Mouse (Mus musculus): ENCODE measurements at regions not wholly inside any gene's neighbourhood (a gene's known extent, or its start where the extent isn't known, plus 50 kb on each side); places are given as distances from the start of the nearest gene placed in this dataset.
A peak's percentile ranks its signal among the peaks of the same experiment; 100 is the strongest.

DNA sequence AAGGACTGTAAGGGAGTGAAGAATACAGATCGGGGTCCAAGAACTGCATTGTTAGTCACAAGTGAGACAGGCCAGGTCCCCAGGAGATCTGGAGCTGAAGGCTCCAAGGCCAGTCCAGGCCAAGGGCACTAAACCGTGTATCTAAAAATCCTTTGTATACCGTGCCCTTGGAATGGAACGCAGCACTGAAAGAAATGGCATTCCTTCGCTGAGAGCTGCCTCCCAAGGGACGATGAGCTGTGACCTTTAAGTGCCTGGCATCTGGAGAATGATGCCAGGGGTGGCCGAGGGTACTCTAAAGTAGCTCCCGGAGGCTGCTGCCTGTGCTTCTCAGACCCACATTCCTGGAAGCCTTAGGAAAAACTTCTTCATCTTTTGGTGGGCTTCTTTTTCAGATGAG, 76.0 kb upstream of the Pkn2 start:
- no peak overlapping the region for H3K4me2 ChIP-seq (replicated peaks)
- H3K9ac ChIP-seq (replicated peaks), result no peak overlapping the region
- no peaks in the 10 kb centered on the region for H3K36me3 ChIP-seq
- H3K27ac ChIP-seq, result no peak overlapping the region
- WGBS, result 83% methylated on average over 8 of the region's 8 CpGs
- H3K27me3 ChIP-seq, result no peaks in the 10 kb centered on the region
- no peak overlapping the region for H3K4me3 ChIP-seq (replicated peaks)
- no peaks in the 10 kb centered on the region for H3K4me1 ChIP-seq (replicated peaks)
- H3K9me3 ChIP-seq, result no peaks in the 10 kb centered on the region
- no peak for ATAC-seq

DNA sequence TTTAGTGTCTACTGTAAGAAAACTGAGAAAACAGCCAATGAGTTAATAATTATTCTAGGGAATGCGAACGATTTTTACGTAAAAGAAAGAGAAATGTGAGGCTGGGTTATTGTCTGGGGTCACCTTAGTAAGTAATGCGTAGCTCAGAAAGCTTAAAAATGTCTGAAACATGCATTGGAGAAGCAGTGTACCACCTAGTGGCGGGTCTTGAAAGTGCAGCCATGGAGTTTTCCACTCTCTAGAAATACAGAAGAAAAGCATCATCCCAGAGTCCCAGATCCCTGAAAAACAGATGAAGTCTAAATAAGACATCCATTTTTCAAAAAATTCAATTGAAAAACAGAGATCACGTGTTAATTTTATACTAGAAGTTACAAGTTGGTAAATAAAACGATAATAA, 67.0 kb upstream of the Pkn2 start:
- ATAC-seq, result no peak
- no peaks in the 10 kb centered on the region for H3K9me3 ChIP-seq
- H3K36me3 ChIP-seq, result no peaks in the 10 kb centered on the region
- H3K4me2 ChIP-seq (replicated peaks), result no peak overlapping the region
- WGBS, result 32% methylated on average over 7 of the region's 7 CpGs
- H3K27ac ChIP-seq, result no peak overlapping the region
- H3K4me1 ChIP-seq (replicated peaks), result no peaks in the 10 kb centered on the region
- H3K27me3 ChIP-seq, result no peaks in the 10 kb centered on the region
- H3K4me3 ChIP-seq (replicated peaks), result no peak overlapping the region
- H3K9ac ChIP-seq (replicated peaks), result no peak overlapping the region

DNA sequence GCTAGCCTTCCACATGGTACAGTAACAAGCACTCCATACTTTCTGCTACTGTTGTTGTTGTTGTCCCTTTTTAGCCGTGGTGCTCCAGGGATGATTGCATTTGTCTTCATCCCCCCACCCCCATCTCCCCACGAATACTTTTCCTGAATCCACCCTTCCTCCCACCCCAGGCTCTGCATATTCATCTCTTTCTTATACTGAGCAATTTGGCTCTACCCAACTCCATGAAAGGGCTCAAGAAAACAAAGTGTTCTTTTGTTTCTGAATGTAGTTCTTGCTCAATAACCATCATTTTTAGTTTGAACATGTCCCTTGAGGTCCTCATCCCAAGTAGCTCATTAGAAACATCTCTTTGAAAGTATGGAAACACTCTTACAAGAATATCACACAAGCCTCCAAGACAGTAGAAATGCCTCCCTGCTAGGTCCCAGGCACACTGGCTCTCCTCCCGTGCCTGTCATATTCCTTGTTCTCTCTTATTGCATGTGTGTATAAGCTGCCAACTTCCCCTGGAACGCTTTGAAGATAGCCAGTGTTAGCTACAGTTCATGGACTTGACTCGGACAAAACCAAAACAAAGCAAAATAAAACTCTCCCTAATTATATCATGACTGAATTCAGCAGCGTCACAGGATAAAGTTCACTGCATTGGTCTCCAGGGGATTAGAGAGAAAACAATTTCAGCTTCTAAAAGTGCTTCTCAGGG, 59.7 kb upstream of the Pkn2 start:
- peaks cover 7% of the 10 kb centered on the region; the same call in 1 of the 2 replicates for H3K4me1 ChIP-seq (replicated peaks)
- H3K27me3 ChIP-seq, result no peaks in the 10 kb centered on the region
- ATAC-seq, result no peak
- H3K4me2 ChIP-seq (replicated peaks), result no peak overlapping the region
- no peak overlapping the region for H3K4me3 ChIP-seq (replicated peaks)
- no peak overlapping the region for H3K27ac ChIP-seq
- H3K9ac ChIP-seq (replicated peaks), result no peak overlapping the region
- H3K9me3 ChIP-seq, result no peaks in the 10 kb centered on the region
- no peaks in the 10 kb centered on the region for H3K36me3 ChIP-seq
- 42% methylated on average over 6 of the region's 6 CpGs for WGBS

DNA sequence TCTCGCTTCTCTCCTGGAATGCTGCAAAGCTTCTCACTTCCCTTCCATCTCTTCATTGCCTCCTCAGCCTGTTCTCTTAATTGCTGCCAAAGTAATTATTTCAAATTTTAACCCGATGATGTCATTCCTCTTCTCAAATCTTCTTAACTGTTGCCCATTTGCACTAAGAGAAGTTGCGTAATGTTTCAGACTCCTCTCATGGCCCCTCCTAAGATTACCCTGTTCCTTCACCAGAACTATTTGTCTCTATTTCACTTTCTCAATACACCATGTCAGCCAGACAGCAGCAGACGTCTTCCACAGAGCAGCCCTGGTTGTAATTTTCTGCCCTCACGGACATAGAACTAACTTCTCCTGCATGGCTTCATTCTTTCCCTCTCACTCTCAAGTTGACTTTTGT, 59.1 kb upstream of the Pkn2 start:
- no peak for ATAC-seq
- Histone ChIP-seq H3K4me1 (replicated peaks) (peaks cover 7% of the 10 kb centered on the region; the same call in 1 of the 2 replicates), H3K9me3 (no peaks in the 10 kb centered on the region), H3K4me2 (replicated peaks) (no peak overlapping the region), H3K4me3 (replicated peaks) (no peak overlapping the region), H3K9ac (replicated peaks) (no peak overlapping the region), H3K27me3 (no peaks in the 10 kb centered on the region), H3K27ac (no peak overlapping the region), H3K36me3 (no peaks in the 10 kb centered on the region)
- 84% methylated on average over 5 of the region's 5 CpGs for WGBS

DNA sequence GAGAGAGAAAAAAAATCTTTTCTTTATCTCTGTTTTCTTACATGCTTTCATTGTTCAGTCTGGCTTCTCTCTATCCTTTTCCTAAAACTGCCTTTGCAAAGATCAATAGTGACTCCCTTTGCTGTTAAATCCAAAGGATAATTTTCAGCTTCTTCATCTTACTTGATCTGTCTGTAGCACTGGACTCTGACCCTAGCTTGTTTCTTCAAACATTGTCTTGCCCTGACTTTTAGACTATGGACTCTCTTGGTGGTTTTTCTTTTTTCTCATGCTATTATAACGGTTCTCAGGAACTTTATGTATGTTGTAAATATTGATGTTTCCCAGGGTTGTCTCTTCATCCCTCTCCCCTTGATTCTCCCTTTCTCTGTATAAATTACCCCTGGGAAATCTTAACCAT, 58.0 kb upstream of the Pkn2 start:
- H3K9ac ChIP-seq (replicated peaks), result no peak overlapping the region
- no peaks in the 10 kb centered on the region for H3K9me3 ChIP-seq
- 95% methylated on average over 1 of the region's 1 CpGs for WGBS
- no peak for ATAC-seq
- no peak overlapping the region for H3K4me2 ChIP-seq (replicated peaks)
- H3K27me3 ChIP-seq, result no peaks in the 10 kb centered on the region
- H3K4me1 ChIP-seq (replicated peaks), result peaks cover 7% of the 10 kb centered on the region; the same call in 1 of the 2 replicates
- H3K27ac ChIP-seq, result no peak overlapping the region
- H3K36me3 ChIP-seq, result no peaks in the 10 kb centered on the region
- H3K4me3 ChIP-seq (replicated peaks), result no peak overlapping the region

DNA sequence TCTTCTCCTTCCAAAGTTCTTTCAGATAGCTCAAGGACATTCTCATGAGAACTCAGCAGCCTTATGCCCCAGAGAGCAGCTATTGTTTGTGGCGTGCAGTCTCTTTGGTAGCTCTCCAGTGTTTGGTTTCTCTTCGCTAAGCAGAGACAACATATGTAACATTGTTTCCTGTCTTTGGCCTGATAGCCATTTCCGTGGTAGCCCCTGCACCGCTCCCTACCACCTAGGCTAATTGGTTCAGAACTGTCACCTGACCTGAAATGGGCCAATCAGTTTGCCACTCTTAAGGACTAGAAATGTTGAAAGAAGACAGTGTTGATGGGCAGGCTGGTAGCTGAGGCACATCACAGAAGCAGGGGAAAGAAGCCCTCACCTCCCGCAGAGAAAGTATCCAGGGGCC, 54.1 kb upstream of the Pkn2 start:
- H3K27me3 ChIP-seq, result no peaks in the 10 kb centered on the region
- peaks cover 9% of the 10 kb centered on the region; the same call in 1 of the 2 replicates for H3K4me1 ChIP-seq (replicated peaks)
- no peak overlapping the region for H3K9ac ChIP-seq (replicated peaks)
- WGBS, result 72% methylated on average over 5 of the region's 5 CpGs
- no peaks in the 10 kb centered on the region for H3K36me3 ChIP-seq
- no peak overlapping the region for H3K4me3 ChIP-seq (replicated peaks)
- H3K27ac ChIP-seq, result no peak overlapping the region
- no peak for ATAC-seq
- no peak overlapping the region for H3K4me2 ChIP-seq (replicated peaks)
- H3K9me3 ChIP-seq, result no peaks in the 10 kb centered on the region

DNA sequence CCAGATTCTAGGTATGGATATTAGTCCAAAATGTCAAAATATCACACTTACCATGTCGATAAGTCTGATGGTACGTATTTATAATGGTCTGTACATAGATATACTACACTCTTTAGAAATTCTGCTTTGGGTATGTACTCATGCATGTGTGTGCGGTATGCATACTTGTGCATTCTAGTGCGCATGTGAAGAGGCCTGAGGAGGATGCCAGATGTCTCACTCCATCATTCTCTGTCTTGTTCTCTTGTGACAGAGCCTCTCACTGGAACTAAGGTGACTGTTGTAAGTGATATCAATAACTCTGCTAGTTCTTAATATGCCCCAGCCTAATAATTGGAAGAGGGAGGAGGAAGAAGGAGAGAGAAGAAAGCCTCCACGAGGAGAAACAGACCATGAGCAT, 52.5 kb upstream of the Pkn2 start:
- H3K9ac ChIP-seq (replicated peaks), result no peak overlapping the region
- no peaks in the 10 kb centered on the region for H3K27me3 ChIP-seq
- H3K27ac ChIP-seq, result no peak overlapping the region
- 88% methylated on average over 5 of the region's 5 CpGs for WGBS
- H3K9me3 ChIP-seq, result no peaks in the 10 kb centered on the region
- H3K4me1 ChIP-seq (replicated peaks), result peaks cover 9% of the 10 kb centered on the region; the same call in 1 of the 2 replicates
- no peaks in the 10 kb centered on the region for H3K36me3 ChIP-seq
- no peak overlapping the region for H3K4me2 ChIP-seq (replicated peaks)
- ATAC-seq, result no peak
- H3K4me3 ChIP-seq (replicated peaks), result no peak overlapping the region

DNA sequence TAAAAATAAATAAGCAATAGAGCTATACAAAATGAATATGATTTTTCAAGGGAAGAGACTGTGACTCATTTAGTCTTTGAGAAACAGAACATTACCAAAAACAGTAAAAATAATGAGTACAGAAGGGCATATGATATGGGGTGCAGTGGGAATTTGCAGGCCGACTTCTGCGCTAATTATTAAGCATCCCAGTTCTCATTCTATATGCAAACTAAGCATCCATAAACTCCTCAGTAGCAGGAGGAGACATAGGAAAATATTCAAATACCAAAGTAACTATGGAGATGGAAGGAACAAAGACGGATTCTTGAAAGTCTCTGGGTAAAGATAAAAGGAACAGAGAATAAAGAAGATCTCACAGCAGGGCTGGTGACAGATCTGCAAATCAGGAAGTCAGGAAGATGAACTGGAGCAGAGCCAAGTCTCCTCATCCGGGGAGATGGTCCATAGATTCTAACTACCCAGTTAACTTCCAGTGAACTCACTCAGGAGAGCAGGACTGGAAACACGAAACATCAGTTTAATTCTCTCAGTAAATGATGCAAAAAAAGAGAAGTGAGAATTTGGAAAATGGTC, 52.0 kb upstream of the Pkn2 start:
- H3K9me3 ChIP-seq, result no peaks in the 10 kb centered on the region
- H3K9ac ChIP-seq (replicated peaks), result no peak overlapping the region
- no peak overlapping the region for H3K27ac ChIP-seq
- 44% methylated on average over 5 of the region's 5 CpGs for whole genome bisulfite sequencing
- no peak overlapping the region for H3K4me2 ChIP-seq (replicated peaks)
- H3K4me1 ChIP-seq (replicated peaks), result peaks cover 9% of the 10 kb centered on the region; the same call in 1 of the 2 replicates
- peak; percentile 17; the same call in 1 of the 2 replicates for ATAC-seq
- no peak overlapping the region for H3K4me3 ChIP-seq (replicated peaks)
- H3K27me3 ChIP-seq, result no peaks in the 10 kb centered on the region
- H3K36me3 ChIP-seq, result no peaks in the 10 kb centered on the region

Data from midbrain, embryonic 13.5 days (tissue).